Mouse (Mus musculus): ENCODE results near the gene Osbpl8. TPM values are rescaled to one million over a fixed set of nuclear protein-coding genes. Genes with fewer than 3 reads are reported as not detected.
A peak's percentile ranks its signal among the peaks of the same experiment; 100 is the strongest.
"Not testable (repeated sequence)": the region's sequence is repeated elsewhere in the genome, so short reads cannot be mapped to it uniquely, and the experiment has no call there.

The Osbpl8 gene
- polyA plus RNA-seq, 1 experiment from 2014 or later, result 2.8 TPM

GRCm38 (mm10) chr10:111224696-111225095 lies 60.1 kb downstream of the Osbpl8 start:
- Histone ChIP-seq H3K27ac (ENCODE audit: low read depth, low read length) (no peak overlapping the region), H3K4me2 (replicated peaks; ENCODE audit: low read depth) (no peak overlapping the region), H3K27me3 (replicated peaks; ENCODE audit: control insufficient read depth, insufficient read depth, low read length) (no peaks in the 10 kb centered on the region), H3K4me3 (ENCODE audit: low read depth, low read length) (no peak overlapping the region), H3K4me1 (replicated peaks; ENCODE audit: control insufficient read depth, insufficient read depth, low read length) (no peaks in the 10 kb centered on the region), H3K9me3 (ENCODE audit: control insufficient read depth) (no peaks in the 10 kb centered on the region), H3K36me3 (ENCODE audit: control insufficient read depth, insufficient read depth) (no peaks in the 10 kb centered on the region), H3K9ac (ENCODE audit: low read depth, low read length) (no peak overlapping the region)
- TF ChIP-seq CTCF (IDR thresholded peaks at IDR 0.05; ENCODE audit: low read depth), result no peak
- WGBS, result 90% methylated on average over 4 of the region's 4 CpGs
- ATAC-seq, result no peak

DNA sequence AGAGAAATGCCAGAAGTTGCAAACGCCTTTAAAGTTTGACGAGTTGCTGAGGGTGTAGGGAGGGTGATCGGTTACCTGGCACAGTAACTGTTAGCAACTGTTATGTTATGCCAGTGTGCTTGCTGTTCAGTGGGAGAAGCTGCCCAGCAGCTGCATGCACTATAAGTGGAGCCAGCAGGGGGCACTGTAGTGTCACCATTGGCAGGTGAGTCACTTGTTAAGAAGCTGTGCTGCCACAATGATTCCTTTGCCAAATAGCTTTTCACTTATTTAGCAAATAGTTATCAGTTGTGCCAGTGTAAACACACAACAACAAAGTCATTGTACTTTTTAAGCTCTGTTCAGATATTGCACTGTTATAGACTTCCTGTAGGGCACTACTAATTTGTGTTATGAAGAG lies 62.0 kb downstream of the Osbpl8 start:
- Histone ChIP-seq H3K27ac (ENCODE audit: low read depth, low read length) (no peak overlapping the region), H3K9ac (ENCODE audit: low read depth, low read length) (no peak overlapping the region), H3K4me1 (replicated peaks; ENCODE audit: control insufficient read depth, insufficient read depth, low read length) (no peaks in the 10 kb centered on the region), H3K4me3 (ENCODE audit: low read depth, low read length) (no peak overlapping the region), H3K9me3 (ENCODE audit: control insufficient read depth) (no peaks in the 10 kb centered on the region), H3K4me2 (replicated peaks; ENCODE audit: low read depth) (no peak overlapping the region), H3K27me3 (replicated peaks; ENCODE audit: control insufficient read depth, insufficient read depth, low read length) (no peaks in the 10 kb centered on the region), H3K36me3 (ENCODE audit: control insufficient read depth, insufficient read depth) (no peaks in the 10 kb centered on the region)
- ATAC-seq, result peak; percentile 57; the same call in 1 of the 2 replicates
- 19% methylated on average over 3 of the region's 3 CpGs for WGBS
- TF ChIP-seq CTCF (IDR thresholded peaks at IDR 0.05; ENCODE audit: low read depth), result peak; percentile 93

- H3K27me3 ChIP-seq (replicated peaks; ENCODE audit: control insufficient read depth, insufficient read depth, low read length); H3K4me1 ChIP-seq (replicated peaks; ENCODE audit: control insufficient read depth, insufficient read depth, low read length); H3K27ac ChIP-seq (ENCODE audit: low read depth, low read length); H3K4me2 ChIP-seq (replicated peaks; ENCODE audit: low read depth); H3K36me3 ChIP-seq (ENCODE audit: control insufficient read depth, insufficient read depth); H3K9ac ChIP-seq (ENCODE audit: low read depth, low read length); H3K9me3 ChIP-seq (ENCODE audit: control insufficient read depth); H3K4me3 ChIP-seq (ENCODE audit: low read depth, low read length); ATAC-seq: not testable (repeated sequence)
- 87% methylated on average over 7 of the region's 7 CpGs for WGBS
Measured at GRCm38 (mm10) chr10:111232237-111232636, 67.7 kb downstream of the Osbpl8 start.

GRCm38 (mm10) chr10:111233476-111234130 lies 69.1 kb downstream of the Osbpl8 start:
- Histone ChIP-seq H3K27me3 (replicated peaks; ENCODE audit: control insufficient read depth, insufficient read depth, low read length) (no peaks in the 10 kb centered on the region), H3K27ac (ENCODE audit: low read depth, low read length) (no peak overlapping the region), H3K36me3 (ENCODE audit: control insufficient read depth, insufficient read depth) (no peaks in the 10 kb centered on the region), H3K4me1 (replicated peaks; ENCODE audit: control insufficient read depth, insufficient read depth, low read length) (no peaks in the 10 kb centered on the region), H3K9ac (ENCODE audit: low read depth, low read length) (no peak overlapping the region), H3K4me3 (ENCODE audit: low read depth, low read length) (no peak overlapping the region), H3K4me2 (replicated peaks; ENCODE audit: low read depth) (no peak overlapping the region), H3K9me3 (ENCODE audit: control insufficient read depth) (no peaks in the 10 kb centered on the region)
- ATAC-seq, result no peak
- no peak for TF ChIP-seq CTCF (IDR thresholded peaks at IDR 0.05; ENCODE audit: low read depth)
- 81% methylated on average over 6 of the region's 6 CpGs for WGBS

GRCm38 (mm10) chr10:111234450-111235288 lies 70.1 kb downstream of the Osbpl8 start:
- Histone ChIP-seq H3K27me3 (replicated peaks; ENCODE audit: control insufficient read depth, insufficient read depth, low read length) (no peaks in the 10 kb centered on the region), H3K4me3 (ENCODE audit: low read depth, low read length) (no peak overlapping the region), H3K9ac (ENCODE audit: low read depth, low read length) (no peak overlapping the region), H3K9me3 (ENCODE audit: control insufficient read depth) (no peaks in the 10 kb centered on the region), H3K27ac (ENCODE audit: low read depth, low read length) (no peak overlapping the region), H3K4me2 (replicated peaks; ENCODE audit: low read depth) (no peak overlapping the region), H3K36me3 (ENCODE audit: control insufficient read depth, insufficient read depth) (no peaks in the 10 kb centered on the region), H3K4me1 (replicated peaks; ENCODE audit: control insufficient read depth, insufficient read depth, low read length) (no peaks in the 10 kb centered on the region)
- TF ChIP-seq CTCF (IDR thresholded peaks at IDR 0.05; ENCODE audit: low read depth), result no peak
- 58% methylated on average over 6 of the region's 6 CpGs for WGBS
- ATAC-seq, result no peak

DNA sequence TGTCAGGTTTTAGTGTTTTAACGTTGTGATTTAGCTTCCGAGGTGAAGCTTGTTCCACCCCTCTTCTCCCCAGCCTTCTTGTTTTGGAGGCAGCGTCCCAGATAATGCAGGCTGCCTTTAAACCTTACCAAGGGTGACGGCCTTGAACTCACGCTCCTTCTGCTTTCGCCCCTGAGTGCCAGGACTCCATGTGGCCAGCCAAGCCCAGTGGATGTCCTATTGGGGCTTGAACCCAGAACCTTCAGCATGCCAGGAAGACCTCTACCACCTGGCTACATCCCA lies 70.7 kb downstream of the Osbpl8 start:
- no peak overlapping the region for H3K4me2 ChIP-seq (replicated peaks; ENCODE audit: low read depth)
- no peaks in the 10 kb centered on the region for H3K9me3 ChIP-seq (ENCODE audit: control insufficient read depth)
- TF ChIP-seq CTCF (IDR thresholded peaks at IDR 0.05; ENCODE audit: low read depth), result no peak
- 95% methylated on average over 6 of the region's 6 CpGs for WGBS
- no peaks in the 10 kb centered on the region for H3K4me1 ChIP-seq (replicated peaks; ENCODE audit: control insufficient read depth, insufficient read depth, low read length)
- H3K36me3 ChIP-seq (ENCODE audit: control insufficient read depth, insufficient read depth), result no peaks in the 10 kb centered on the region
- H3K9ac ChIP-seq (ENCODE audit: low read depth, low read length), result no peak overlapping the region
- no peak overlapping the region for H3K27ac ChIP-seq (ENCODE audit: low read depth, low read length)
- ATAC-seq, result no peak
- H3K4me3 ChIP-seq (ENCODE audit: low read depth, low read length), result no peak overlapping the region
- H3K27me3 ChIP-seq (replicated peaks; ENCODE audit: control insufficient read depth, insufficient read depth, low read length), result no peaks in the 10 kb centered on the region
